Mouse (Mus musculus): Measurements from ENCODE around the gene Inka2. TPM values are rescaled to one million over a fixed set of nuclear protein-coding genes. Genes with fewer than 3 reads are reported as not detected.

Gene Inka2
- polyA plus RNA-seq, 1 experiment from 2014 or later: 4.6 TPM

DNA sequence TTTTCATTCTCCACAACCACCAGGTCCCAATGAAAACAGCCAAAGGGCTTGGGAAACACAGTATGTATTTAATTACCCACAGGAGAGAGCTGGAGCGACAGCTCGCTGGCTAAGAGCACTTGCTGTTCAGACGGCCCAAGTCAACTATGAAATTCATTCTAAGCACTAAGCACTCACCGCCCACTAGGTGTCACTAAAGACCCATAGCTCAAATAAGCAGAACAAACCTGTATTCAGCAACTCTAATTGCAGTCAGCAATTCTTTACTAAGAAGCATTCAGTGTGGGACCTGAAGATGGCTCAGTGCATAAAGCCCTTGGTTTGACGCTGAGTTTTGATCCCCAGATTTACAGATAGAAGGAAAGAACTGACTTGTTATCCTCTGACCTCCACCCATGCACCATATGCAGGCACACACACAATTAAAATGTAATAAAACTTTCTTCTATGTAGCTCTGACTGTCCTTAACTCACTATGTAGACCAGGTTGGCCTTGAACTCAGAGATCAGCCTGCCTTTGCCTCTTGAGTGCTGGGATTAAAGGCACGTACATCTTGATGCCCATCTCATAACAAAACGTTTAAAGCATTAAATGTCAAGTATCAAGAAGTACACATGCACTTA lies 29.7 kb upstream of the Inka2 start:
- H3K36me3 ChIP-seq (replicated peaks; ENCODE audit: control insufficient read depth, insufficient read depth): peaks cover 38% of the 10 kb centered on the region
- no peaks in the 10 kb centered on the region for H3K9me3 ChIP-seq (ENCODE audit: control insufficient read depth, low read length)
- H3K4me1 ChIP-seq (replicated peaks; ENCODE audit: control insufficient read depth, insufficient read depth, low read length): no peaks in the 10 kb centered on the region
- no peak overlapping the region for H3K4me3 ChIP-seq (replicated peaks; ENCODE audit: low read length)
- peak; percentile 86 for ATAC-seq (ENCODE audit: low FRiP score)
- H3K27me3 ChIP-seq (ENCODE audit: control insufficient read depth, insufficient read depth, low read length): no peaks in the 10 kb centered on the region
- H3K27ac ChIP-seq: no peak overlapping the region
- WGBS: 19% methylated on average over 7 of the region's 7 CpGs
- no peak overlapping the region for H3K4me2 ChIP-seq (replicated peaks)
- no peak overlapping the region for H3K9ac ChIP-seq
- peak; percentile 93 for DNase-seq (ENCODE audit: low spot score)

DNA sequence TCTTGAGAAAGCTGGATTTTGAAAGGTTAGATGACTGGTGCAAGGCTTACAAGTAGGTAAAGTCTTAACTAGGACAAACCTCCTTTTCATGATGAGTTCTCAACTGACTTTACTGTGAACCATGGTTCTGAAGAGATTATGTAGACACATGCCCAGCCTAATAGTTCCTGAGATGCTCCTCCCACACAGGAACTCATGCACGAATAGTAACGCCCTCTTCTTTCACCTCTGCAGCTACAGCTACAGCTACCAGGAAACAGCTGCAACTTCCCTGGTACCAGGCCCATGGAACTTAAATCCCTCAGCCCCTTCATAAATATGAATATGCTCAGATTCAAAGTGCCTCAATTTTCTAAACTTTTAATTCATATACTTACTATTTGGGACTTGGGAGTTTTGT lies 28.5 kb upstream of the Inka2 start:
- H3K4me3 ChIP-seq (replicated peaks; ENCODE audit: low read length): no peak overlapping the region
- H3K4me1 ChIP-seq (replicated peaks; ENCODE audit: control insufficient read depth, insufficient read depth, low read length): no peaks in the 10 kb centered on the region
- 62% methylated on average over 2 of the region's 2 CpGs for WGBS
- no peak overlapping the region for H3K4me2 ChIP-seq (replicated peaks)
- H3K9ac ChIP-seq: no peak overlapping the region
- peaks cover 42% of the 10 kb centered on the region for H3K36me3 ChIP-seq (replicated peaks; ENCODE audit: control insufficient read depth, insufficient read depth)
- H3K9me3 ChIP-seq (ENCODE audit: control insufficient read depth, low read length): no peaks in the 10 kb centered on the region
- H3K27me3 ChIP-seq (ENCODE audit: control insufficient read depth, insufficient read depth, low read length): no peaks in the 10 kb centered on the region
- no peak for ATAC-seq (ENCODE audit: low FRiP score)
- H3K27ac ChIP-seq: no peak overlapping the region
- no peak for DNase-seq (ENCODE audit: low spot score)

DNA sequence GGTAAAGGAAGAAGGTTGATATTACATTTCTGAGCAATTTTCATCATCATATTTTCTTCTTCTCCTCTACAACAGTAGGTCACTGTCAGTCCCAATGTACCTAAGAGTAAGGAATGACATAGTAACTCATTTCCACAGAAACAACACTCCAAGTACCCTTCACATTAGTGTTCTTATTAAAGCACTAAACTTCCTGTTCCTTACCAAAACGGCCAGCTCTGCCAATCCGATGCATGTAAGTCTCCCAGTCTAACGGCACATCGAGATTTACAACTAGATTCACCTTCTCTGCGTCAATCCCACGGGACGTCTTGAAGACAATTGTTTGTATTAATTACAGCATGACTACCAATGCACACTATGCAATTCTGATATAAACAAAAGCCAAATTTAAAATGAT lies 24.1 kb upstream of the Inka2 start:
- WGBS: 92% methylated on average over 7 of the region's 7 CpGs
- Histone ChIP-seq H3K36me3 (replicated peaks; ENCODE audit: control insufficient read depth, insufficient read depth) (peaks cover 74% of the 10 kb centered on the region), H3K9me3 (ENCODE audit: control insufficient read depth, low read length) (no peaks in the 10 kb centered on the region), H3K4me3 (replicated peaks; ENCODE audit: low read length) (no peak overlapping the region), H3K9ac (no peak overlapping the region), H3K4me1 (replicated peaks; ENCODE audit: control insufficient read depth, insufficient read depth, low read length) (no peaks in the 10 kb centered on the region), H3K27ac (no peak overlapping the region), H3K4me2 (replicated peaks) (no peak overlapping the region), H3K27me3 (ENCODE audit: control insufficient read depth, insufficient read depth, low read length) (no peaks in the 10 kb centered on the region)
- DNase-seq (ENCODE audit: low spot score): no peak
- no peak for ATAC-seq (ENCODE audit: low FRiP score)

DNA sequence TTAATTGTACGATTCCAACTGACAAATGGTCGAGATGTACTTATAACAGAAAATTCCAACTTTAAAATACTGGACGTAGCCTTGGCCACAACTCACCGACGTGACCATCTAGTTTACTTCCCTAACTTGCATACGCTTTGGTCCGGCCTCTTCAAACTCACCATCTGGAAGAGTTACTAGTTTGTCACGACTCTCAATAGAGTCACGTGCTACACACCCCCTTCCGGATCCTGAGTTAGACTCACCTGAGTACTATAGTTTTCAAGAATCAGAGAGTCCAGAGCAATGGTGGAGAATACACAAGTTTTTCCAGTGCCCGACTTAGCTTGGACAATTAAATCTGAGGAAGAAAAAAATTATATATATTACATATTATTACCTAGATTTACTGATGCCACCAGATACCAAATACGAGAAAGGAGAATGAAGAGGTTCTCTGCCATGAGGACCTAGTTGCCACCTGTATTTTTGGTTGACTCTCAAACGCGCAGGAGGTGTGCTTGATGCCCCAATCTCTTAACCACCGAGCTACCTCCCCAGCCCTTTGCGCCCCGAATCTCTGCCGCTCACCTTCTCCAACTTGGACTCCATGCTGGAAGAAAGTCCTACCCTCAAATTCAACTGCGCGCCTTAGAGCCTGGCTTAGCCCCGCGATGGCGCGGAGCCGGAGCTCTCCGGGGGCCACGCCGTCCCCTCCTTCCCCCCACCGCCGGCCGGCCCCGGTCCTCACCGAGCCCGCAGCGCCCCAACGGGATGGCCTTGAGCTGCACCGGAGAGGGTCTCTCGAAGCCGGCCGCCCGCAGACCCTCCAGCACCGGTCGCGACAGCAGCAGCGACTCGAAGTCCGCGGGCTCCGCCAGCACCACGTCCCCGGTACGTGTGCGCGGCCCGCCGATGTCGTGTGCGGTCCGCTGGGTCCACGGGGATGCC lies 17.7 kb upstream of the Inka2 start:
- H3K4me2 ChIP-seq (replicated peaks): peak overlapping the region; percentile 67
- H3K4me1 ChIP-seq (replicated peaks; ENCODE audit: control insufficient read depth, insufficient read depth, low read length): peaks cover 8% of the 10 kb centered on the region; the same call in 1 of the 2 replicates
- no peaks in the 10 kb centered on the region for H3K27me3 ChIP-seq (ENCODE audit: control insufficient read depth, insufficient read depth, low read length)
- H3K4me3 ChIP-seq (replicated peaks; ENCODE audit: low read length): peak overlapping the region; percentile 89
- 10% methylated on average over 57 of the region's 60 CpGs for WGBS
- no peak; the same call in 1 of the 2 replicates for ATAC-seq (ENCODE audit: low FRiP score)
- DNase-seq (ENCODE audit: low spot score): no peak
- no peaks in the 10 kb centered on the region for H3K9me3 ChIP-seq (ENCODE audit: control insufficient read depth, low read length)
- peak overlapping the region; percentile 89 for H3K9ac ChIP-seq
- peaks cover 27% of the 10 kb centered on the region for H3K36me3 ChIP-seq (replicated peaks; ENCODE audit: control insufficient read depth, insufficient read depth)
- peak overlapping the region; percentile 76 for H3K27ac ChIP-seq

DNA sequence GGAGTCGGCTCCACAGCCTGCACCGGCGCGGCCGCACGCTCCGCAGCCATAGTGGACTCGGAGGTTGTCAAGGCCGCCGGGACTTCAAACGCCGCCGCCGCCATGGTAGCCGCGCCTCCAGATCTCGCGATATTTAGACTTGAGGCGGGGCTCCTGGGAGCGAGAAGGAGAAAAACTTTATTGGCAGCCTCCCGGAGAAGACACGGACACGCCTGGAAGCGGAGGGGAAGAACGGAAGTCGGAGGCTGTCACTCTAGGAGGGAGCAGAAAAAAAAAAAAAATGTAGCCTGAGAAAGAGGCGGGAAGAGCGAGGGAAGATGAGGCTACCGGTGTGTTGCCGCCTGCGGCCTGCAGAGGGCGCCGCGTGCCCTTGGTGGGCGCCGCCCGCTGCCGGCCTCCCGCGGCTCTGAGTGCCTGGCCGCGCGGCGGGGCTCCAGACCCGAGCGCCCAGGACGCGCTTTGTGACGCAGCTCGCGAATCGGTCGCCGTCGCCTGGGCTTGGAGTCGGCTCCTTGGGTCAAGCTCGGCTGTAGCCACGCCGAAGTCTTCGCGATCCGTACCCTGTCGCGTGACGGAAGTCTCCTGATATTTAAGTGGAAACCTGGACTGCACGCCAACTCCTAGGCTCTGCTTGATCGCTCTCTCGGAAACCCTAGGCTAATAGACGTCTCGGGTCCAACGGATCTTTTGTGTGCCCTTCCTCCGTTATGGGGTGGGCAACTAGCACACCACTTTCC lies 16.9 kb upstream of the Inka2 start, which contains the start of gene Ddx20:
Gene Ddx20, minus strand, starts transcription at position 251 of the 737 bp plus-strand sequence.
- Histone ChIP-seq H3K9me3 (ENCODE audit: control insufficient read depth, low read length) (no peaks in the 10 kb centered on the region), H3K27me3 (ENCODE audit: control insufficient read depth, insufficient read depth, low read length) (no peaks in the 10 kb centered on the region), H3K4me3 (replicated peaks; ENCODE audit: low read length) (peak within 1 kb of the TSS; percentile 89), H3K36me3 (replicated peaks; ENCODE audit: control insufficient read depth, insufficient read depth) (peaks cover 20% of the 10 kb centered on the region), H3K27ac (peak within 1 kb of the TSS; percentile 76), H3K4me1 (replicated peaks; ENCODE audit: control insufficient read depth, insufficient read depth, low read length) (peaks cover 8% of the 10 kb centered on the region; the same call in 1 of the 2 replicates), H3K9ac (peak within 1 kb of the TSS; percentile 89), H3K4me2 (replicated peaks) (peak within 1 kb of the TSS; percentile 67)
- peak; percentile 98 for DNase-seq (ENCODE audit: low spot score)
- peak; percentile 97 for ATAC-seq (ENCODE audit: low FRiP score)
- WGBS: under 1% methylated on average over 72 of the region's 72 CpGs

DNA sequence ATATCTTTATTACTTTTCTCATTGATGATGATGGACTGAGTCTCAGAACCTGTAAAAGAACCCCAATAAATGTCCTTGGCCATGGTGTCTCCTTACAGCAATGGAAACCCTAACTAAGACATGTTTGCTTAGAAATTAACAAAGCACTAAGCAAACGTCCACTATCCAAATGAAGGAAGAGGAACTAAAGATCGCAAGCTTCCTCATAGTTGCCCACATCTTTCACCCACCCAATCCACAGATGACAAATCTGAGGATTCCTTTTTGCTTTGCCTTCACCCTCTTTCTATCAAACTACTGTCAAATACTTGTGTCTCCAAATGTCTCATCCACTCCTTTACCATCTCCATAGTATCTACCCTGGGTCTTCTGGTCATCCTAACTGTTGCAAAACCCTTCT lies 15.9 kb upstream of the Inka2 start:
- Histone ChIP-seq H3K27me3 (ENCODE audit: control insufficient read depth, insufficient read depth, low read length) (no peaks in the 10 kb centered on the region), H3K4me3 (replicated peaks; ENCODE audit: low read length) (no peak overlapping the region), H3K4me2 (replicated peaks) (no peak overlapping the region), H3K27ac (no peak overlapping the region), H3K9ac (no peak overlapping the region), H3K9me3 (ENCODE audit: control insufficient read depth, low read length) (no peaks in the 10 kb centered on the region), H3K4me1 (replicated peaks; ENCODE audit: control insufficient read depth, insufficient read depth, low read length) (peaks cover 8% of the 10 kb centered on the region; the same call in 1 of the 2 replicates), H3K36me3 (replicated peaks; ENCODE audit: control insufficient read depth, insufficient read depth) (peaks cover 10% of the 10 kb centered on the region; the same call in 1 of the 2 replicates)
- DNase-seq (ENCODE audit: low spot score): no peak
- ATAC-seq (ENCODE audit: low FRiP score): no peak
- 94% methylated on average over 2 of the region's 2 CpGs for WGBS

DNA sequence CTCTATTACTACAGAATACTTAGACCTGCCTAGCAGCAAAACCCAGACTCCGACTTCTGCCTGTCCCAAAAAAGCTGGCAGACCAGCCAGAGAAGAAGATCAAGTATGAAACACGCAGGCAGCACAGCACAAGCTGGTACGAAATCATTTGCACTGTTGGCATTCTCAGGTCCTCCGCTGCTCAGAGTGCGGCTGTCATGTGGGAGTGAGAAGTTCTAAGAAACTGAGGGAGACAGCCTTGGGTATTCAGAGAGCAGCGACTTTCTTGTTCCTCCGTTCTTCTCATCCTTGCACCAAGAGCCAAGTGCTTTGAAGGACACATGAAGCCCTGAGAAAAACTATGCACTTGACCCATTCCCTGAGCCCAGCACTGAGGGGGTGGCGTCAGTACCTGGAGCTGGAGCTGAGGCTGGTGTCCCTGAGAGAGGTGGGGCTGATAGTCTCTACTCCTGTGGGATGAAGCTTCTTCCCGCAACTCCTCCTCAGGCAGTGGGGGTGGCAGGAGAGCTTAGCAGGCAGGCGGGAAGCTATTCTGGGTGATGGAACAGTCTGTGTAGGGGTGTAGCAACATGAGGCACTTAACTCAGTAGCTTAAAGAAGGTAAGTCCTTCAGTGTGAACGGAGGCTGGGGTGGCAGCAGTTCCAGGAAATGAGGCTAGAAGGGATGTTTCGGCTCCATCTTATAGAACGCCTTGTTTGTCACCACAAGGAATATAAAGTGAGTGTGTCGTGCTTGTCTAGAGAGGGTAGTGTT lies 10.9 kb upstream of the Inka2 start:
- Histone ChIP-seq H3K4me3 (replicated peaks; ENCODE audit: low read length) (no peak overlapping the region), H3K9me3 (ENCODE audit: control insufficient read depth, low read length) (no peaks in the 10 kb centered on the region), H3K4me2 (replicated peaks) (no peak overlapping the region), H3K36me3 (replicated peaks; ENCODE audit: control insufficient read depth, insufficient read depth) (no peaks in the 10 kb centered on the region), H3K4me1 (replicated peaks; ENCODE audit: control insufficient read depth, insufficient read depth, low read length) (peaks cover 23% of the 10 kb centered on the region), H3K27me3 (ENCODE audit: control insufficient read depth, insufficient read depth, low read length) (no peaks in the 10 kb centered on the region), H3K27ac (no peak overlapping the region), H3K9ac (no peak overlapping the region)
- DNase-seq (ENCODE audit: low spot score) (no peak), ATAC-seq (ENCODE audit: low FRiP score) (no peak)
- WGBS: 77% methylated on average over 14 of the region's 14 CpGs

DNA sequence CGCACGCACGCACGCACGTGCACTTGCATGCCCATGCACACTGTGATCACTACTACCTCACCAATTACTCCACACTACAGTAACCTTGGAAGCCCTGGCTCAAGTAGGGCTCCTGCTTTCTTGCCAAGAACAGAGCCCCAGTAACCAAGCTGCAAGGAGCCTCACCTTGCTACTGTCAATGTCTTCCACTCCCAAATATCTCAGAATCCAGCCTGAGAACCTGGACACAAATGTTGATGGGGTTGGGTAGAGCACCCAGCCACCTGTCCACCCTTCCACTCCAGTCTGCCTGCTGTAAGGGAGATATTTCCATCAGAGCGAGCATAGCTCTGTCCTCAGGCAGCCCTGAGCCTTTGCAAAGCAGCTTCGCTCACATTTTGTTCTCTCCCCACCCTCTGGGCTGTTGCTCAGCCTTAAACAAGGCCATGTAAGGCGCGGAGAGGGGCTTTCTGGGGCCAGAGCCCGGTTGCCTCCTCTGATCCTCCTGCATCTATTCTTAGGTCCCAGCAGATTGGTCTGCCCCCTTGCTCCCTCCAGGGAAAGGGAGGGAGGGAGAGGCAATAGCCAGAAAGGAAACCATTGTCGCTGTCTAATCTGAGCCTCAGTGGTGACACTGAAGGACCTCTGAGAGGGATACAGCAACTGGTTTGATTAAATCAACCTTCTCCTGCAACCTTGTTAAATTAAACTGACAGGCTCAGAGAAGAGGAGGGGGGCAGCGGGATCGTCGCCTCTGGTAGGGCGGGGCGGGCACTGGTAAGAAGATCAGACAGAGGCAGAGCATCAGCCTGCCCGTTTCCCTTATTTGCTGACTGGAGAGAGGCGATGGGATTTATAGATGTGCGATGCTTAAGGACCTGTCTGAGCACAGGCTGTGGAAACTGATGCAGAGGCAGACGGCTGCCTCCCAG lies 8.7 kb upstream of the Inka2 start:
- no peaks in the 10 kb centered on the region for H3K9me3 ChIP-seq (ENCODE audit: control insufficient read depth, low read length)
- 26% methylated on average over 20 of the region's 20 CpGs for WGBS
- no peaks in the 10 kb centered on the region for H3K27me3 ChIP-seq (ENCODE audit: control insufficient read depth, insufficient read depth, low read length)
- no peaks in the 10 kb centered on the region for H3K36me3 ChIP-seq (replicated peaks; ENCODE audit: control insufficient read depth, insufficient read depth)
- no peak overlapping the region for H3K4me3 ChIP-seq (replicated peaks; ENCODE audit: low read length)
- DNase-seq (ENCODE audit: low spot score) (no peak), ATAC-seq (ENCODE audit: low FRiP score) (peak; percentile 47)
- peak overlapping the region; percentile 19 for H3K4me2 ChIP-seq (replicated peaks)
- H3K4me1 ChIP-seq (replicated peaks; ENCODE audit: control insufficient read depth, insufficient read depth, low read length): peaks cover 23% of the 10 kb centered on the region
- H3K9ac ChIP-seq: no peak overlapping the region
- H3K27ac ChIP-seq: peak overlapping the region; percentile 44; the same call in 1 of the 2 replicates

All from hindbrain, embryonic 14.5 days (tissue).